Mouse (Mus musculus) myocyte (in vitro differentiated cells): ENCODE measurements around the gene Vps35l.

Experiments
- CEBPB ChIP-seq: IDR thresholded peaks from 2 replicates; pipeline ENCODE4 v1.6.1; 2011; ENCODE audit warnings: mild to moderate bottlenecking, moderate library complexity; ENCODE audit not compliant: poor library complexity, insufficient read depth, severe bottlenecking
- E2F4 ChIP-seq: IDR thresholded peaks from one replicate; pipeline ENCODE4 v1.6.1; 2011; ENCODE audit warnings: mild to moderate bottlenecking, control low read depth, moderate library complexity; ENCODE audit not compliant: insufficient read depth
- MYOD1 ChIP-seq, 3 experiments: IDR thresholded peaks; one replicate each; pipeline ENCODE4 v1.6.1; 2011; ENCODE audit warnings: control low read depth in 2 of 3, low read depth in 2 of 3, mild to moderate bottlenecking in 2 of 3, moderate library complexity in 1 of 3; ENCODE audit not compliant: insufficient read length in 2 of 3, control insufficient read depth in 1 of 3
- MYOG ChIP-seq, 3 experiments: IDR thresholded peaks; one replicate each; pipeline ENCODE4 v1.6.1; 2011; ENCODE audit warnings: control low read depth in 2 of 3, low read depth in 2 of 3, mild to moderate bottlenecking in 2 of 3; ENCODE audit not compliant: insufficient read length in 2 of 3, control insufficient read depth in 1 of 3, insufficient read depth in 1 of 3
- POLR2A ChIP-seq: IDR thresholded peaks from one replicate; pipeline ENCODE4 v1.6.1; 2011; ENCODE audit warnings: low read depth, mild to moderate bottlenecking, control low read depth, moderate library complexity; ENCODE audit not compliant: insufficient read length
- POLR2AphosphoS2 ChIP-seq: IDR thresholded peaks from one replicate; pipeline ENCODE4 v1.6.1; 2011; ENCODE audit warnings: low read depth, control low read depth; ENCODE audit not compliant: insufficient read length
- TCF12 ChIP-seq: IDR thresholded peaks from one replicate; pipeline ENCODE4 v1.6.1; 2011; ENCODE audit warnings: mild to moderate bottlenecking, control low read depth; ENCODE audit not compliant: poor library complexity, insufficient read depth, severe bottlenecking
- USF1 ChIP-seq: IDR thresholded peaks from one replicate; pipeline ENCODE4 v1.6.1; 2011; ENCODE audit warnings: low read depth, mild to moderate bottlenecking, control low read depth, moderate library complexity

GRCm38 (mm10) chr7:118819666-118820065, 79.6 kb downstream of the Vps35l start:
- TF ChIP-seq POLR2AphosphoS2 (no peak), MYOG (IDR thresholded peaks at IDR 0.05; ENCODE audit: control insufficient read depth in 1 of 3, insufficient read depth in 1 of 3, insufficient read length in 2 of 3, low read depth in 2 of 3) (no peak), POLR2A (no peak), CEBPB (no peak), E2F4 (no peak), USF1 (no peak), MYOD1 (IDR thresholded peaks at IDR 0.05; ENCODE audit: control insufficient read depth in 1 of 3, insufficient read length in 2 of 3, low read depth in 2 of 3) (no peak), TCF12 (no peak)
